Mouse (Mus musculus): Measurements from ENCODE around the gene Fut7.

Gene Fut7

GRCm38 (mm10) chr2:25426721-25427191, 3.7 kb downstream of the Fut7 start:
- peak; percentile 59 for DNase-seq

GRCm38 (mm10) chr2:25427256-25427655, 4.2 kb downstream of the Fut7 start:
- no peak for DNase-seq

DNA sequence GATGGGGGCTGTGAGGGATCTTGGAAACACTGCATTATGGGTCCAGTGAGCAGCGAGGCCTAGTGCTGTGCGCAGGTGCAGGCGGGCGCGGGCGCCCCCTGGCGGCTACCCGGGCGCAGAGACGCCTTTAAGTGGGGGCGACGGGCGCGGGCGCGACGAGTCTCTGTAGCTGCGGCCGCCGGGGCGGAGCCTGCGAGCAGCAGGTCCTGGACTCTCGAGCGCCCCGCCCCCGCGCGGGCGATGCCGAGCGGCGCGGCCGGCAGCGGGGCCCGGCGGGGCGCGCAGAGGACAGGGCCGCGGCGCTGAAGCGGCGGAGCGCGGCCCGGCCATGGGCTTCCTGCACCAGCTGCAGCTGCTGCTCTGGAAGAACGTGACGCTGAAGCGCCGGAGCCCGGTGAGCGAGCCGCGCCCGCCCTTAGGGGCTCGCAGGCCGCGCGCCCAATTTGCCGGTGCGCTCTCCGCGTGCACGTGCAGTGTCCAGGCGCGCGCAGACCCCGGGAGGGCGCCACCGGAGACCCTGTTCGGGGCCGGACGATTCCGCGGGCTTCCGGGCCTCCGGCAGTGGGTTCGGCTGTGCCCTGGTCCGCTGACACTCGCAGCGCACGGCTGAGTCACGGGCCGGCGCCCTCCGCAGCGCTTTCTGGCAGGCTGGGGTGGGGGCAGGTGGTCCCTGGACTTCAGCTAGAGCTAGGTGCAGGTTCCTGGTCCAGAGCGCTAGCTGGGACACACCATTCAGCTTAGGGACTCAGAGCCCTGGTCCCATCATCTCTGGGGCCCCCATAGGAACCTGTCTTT, 5.6 kb downstream of the Fut7 start, which contains the start of gene Abca2:
Abca2 (plus strand) TSS at position 262 of the 795 bp plus-strand sequence.
- DNase-seq, result peak; percentile 97

GRCm38 (mm10) chr2:25429435-25430180, 6.5 kb downstream of the Fut7 start:
- DNase-seq, result no peak

- DNase-seq, result peak; percentile 79
Measured at GRCm38 (mm10) chr2:25430395-25431233, 7.5 kb downstream of the Fut7 start.

DNA sequence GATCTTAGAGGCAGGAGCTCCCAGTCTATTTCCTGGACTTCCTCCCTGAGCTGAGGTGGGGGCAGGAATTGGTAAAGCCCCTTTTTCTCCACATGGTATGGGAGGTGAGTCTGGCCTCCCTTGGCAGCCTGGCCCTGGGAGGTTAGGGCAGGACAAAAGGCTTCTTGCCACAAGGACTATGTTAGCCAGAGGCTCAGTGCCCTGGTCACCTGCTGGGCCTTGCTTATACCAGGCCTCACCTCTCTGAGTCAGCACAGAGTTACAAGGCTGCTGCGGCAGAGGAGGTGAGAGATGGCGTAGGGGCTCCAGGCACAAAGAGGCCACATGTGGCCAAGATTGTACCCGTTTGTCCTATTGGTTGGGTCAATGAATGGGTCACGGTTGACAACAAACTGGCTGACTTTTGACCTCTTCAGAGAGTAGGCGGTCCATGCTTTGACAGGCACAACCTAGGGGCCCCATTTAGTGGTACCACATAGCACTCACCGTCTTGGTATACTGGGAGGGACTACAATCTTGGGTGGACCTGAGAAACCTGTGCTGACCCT, 8.3 kb downstream of the Fut7 start:
- DNase-seq, result no peak

- no peak for DNase-seq
Measured at GRCm38 (mm10) chr2:25432326-25433098, 9.4 kb downstream of the Fut7 start.

DNA sequence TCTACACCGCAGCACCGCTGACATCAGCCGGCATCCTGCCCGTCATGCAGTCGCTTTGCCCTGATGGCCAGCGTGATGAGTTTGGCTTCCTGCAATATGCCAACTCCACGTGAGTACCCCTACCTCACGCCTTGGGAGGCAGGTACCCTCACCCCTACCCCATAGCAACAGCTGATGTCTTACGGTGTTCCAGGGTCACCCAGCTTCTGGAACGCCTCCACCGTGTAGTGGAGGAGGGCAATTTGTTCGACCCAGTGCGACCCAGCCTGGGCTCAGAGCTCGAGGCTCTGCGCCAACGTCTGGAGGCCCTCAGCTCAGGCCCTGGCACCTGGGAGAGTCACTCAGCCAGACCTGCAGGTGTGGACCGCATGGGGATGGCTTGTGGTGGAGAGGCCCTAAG, 10.0 kb downstream of the Fut7 start:
- no peak for DNase-seq

DNA sequence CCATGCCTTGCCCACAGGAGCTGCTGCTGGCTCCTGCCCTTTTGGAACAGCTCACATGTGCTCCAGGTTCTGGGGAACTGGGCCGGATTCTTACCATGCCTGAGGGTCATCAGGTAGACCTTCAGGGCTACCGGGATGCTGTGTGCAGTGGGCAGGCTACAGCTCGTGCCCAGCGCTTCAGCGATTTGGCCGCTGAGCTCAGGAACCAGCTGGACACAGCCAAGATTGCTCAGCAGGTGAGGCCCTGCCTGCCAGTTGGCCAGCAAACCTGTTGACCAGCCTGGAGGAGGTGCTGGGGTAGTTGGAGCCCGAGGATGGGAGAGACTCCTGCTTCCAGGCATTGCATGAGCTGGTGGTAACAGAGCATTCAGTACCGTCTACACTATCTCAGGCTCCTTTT, 11.2 kb downstream of the Fut7 start:
- DNase-seq, result no peak

DNA sequence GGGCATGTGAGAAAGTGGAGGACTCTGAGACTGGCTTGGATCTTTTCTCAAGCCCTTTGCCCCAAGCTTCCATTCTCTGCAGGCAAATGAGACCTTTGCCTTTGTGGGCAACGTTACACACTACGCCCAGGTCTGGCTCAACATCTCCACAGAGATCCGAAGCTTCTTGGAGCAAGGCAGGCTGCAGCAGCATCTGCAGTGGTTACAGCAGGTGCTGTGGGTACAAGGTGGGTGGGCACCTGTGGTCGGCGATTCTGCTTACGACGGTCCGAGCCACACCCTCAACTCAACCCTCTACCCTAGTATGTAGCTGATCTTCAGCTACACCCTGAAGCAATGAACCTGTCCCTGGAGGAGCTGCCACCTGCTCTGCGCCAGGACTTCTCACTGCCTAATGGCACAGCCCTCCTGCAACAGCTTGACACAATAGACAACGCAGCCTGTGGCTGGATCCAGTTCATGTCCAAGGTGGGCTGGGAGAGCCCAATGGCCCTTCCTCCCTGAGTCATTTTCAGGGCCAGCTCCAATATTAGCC, 13.3 kb downstream of the Fut7 start:
- no peak for DNase-seq

DNA sequence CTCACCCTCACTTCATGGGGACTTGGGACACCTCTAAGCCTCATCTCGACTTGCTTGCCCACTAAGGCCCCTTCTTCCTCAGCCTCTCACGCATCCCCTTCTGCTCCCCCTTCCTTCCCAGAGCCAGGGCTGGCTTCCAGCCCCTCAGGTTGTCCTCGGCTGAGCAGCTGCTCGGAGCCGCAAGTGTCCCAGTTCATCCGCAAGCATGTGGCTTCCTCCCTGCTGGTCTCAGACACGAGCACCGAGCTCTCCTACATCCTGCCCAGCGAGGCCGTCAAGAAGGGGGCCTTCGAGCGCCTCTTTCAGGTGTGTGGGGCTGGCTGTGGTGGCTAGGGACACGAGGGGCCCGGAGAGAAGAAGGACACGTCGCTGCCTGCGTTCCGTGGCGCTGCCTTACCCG, 18.0 kb downstream of the Fut7 start:
- no peak for DNase-seq

DNA sequence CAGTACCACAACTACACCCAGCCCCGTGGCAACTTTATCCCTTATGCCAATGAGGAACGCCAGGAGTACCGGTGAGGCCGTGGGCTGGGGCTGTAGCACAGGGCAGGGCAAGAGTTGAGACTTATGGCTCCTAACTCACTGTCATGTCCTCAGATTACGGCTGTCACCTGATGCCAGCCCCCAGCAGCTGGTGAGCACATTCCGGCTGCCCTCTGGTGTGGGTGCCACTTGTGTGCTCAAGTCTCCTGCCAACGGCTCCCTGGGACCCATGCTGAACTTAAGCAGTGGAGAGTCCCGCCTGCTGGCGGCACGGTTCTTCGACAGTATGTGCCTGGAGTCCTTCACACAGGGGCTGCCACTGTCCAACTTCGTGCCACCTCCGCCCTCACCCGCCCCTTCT, 19.6 kb downstream of the Fut7 start:
- no peak for DNase-seq

- DNase-seq, result no peak
Measured at GRCm38 (mm10) chr2:25450853-25451647, 28.0 kb downstream of the Fut7 start.

DNA sequence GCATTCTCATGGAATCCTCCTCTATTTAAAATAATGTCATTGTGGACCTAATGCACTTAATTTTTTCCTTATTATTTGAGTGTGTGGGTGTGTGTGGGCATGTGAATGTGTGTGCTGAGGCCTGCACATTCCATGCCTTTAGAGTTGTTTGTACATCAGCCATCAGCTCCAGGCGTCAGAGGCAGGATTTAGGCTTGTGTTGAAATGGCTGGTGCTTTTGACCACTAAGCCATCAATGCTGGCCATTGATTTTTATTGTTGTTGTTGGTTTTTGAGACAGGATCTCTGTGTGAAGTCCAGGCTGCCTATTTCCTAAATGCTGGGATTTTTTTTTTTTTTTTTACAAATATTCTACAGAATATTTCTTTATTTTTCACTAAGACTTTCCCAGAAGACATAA, 29.9 kb downstream of the Fut7 start:
- no peak for DNase-seq

DNA sequence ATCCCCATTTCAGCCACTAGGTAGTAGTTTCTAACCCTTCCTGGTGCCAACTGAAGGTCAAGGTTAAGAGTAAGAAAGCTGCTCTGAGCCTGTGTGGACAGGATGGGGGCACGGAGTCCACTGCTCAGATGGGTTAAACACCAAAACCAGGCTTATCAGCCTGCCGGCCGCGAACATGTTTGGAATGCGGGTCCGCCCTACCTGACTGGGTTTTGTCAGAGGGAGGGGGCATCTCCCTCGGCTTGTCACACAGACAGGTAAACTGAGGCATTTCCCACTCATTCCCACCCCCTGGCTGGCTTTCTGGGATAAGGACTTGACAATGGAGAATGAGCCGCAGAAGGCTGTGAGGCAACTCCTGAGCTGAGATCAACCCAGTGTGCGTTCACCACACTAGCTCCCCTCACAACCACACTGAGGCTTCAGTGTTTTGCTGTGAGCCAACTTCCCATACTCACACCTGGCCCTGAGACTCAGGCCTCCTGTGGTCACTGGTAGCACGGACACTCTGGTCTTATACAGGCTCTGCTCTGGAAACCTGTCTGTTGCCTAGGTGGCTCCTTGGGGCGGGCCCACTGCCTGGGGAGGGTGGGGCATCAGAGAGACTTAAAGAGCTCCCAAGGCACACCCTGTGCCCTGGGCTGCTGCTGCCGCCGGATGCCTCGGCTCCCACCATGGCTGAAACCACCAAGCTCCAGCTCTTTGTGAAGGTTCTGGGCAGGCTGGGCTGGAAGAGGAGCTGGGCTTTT, 33.3 kb downstream of the Fut7 start, which contains the start of gene Clic3:
Clic3 (plus strand) TSS at position 634 of the 749 bp plus-strand sequence.
- no peak for DNase-seq

DNA sequence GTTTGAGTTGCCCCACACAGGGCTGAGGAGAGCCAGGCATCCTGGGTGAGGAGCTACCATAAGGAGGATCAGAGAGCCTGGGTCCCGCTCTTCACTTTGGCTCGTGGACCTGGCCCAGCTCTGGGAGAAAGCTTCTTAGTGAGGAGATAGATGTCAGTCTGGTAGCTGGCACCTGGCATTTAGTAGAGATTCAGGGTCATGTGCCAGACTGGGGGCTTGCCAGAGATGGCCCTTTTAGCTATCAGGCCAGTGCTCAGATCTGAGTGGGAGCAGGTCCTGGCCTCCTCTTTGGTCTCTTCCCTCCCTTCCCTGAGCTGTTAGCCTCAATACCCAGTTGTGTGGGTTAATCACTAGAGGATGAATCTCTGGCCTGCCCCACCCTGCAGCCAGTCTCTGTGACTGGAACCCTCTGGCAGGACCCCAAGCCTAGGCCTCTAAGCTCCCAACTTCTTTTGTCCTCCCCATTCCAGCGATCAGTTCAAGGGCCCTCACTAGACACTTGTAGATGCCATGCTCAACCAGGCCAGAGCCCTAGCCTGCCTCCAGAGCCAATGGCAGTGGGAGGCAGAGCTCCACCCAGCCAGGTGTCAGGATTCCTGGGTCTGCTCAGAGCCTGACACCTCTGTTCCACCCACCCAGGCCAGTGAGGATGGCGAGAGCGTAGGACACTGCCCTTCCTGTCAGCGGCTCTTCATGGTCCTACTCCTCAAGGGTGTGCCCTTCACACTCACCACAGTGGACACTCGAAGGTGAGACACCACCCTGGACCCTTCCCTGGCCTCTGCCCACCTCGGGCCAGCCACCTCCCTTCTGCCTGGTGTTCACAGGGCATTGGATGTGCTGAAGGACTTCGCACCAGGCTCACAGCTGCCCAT, 34.2 kb downstream of the Fut7 start:
- DNase-seq, result no peak

- no peak for DNase-seq
Measured at GRCm38 (mm10) chr2:25458911-25459310, 35.8 kb downstream of the Fut7 start.

DNA sequence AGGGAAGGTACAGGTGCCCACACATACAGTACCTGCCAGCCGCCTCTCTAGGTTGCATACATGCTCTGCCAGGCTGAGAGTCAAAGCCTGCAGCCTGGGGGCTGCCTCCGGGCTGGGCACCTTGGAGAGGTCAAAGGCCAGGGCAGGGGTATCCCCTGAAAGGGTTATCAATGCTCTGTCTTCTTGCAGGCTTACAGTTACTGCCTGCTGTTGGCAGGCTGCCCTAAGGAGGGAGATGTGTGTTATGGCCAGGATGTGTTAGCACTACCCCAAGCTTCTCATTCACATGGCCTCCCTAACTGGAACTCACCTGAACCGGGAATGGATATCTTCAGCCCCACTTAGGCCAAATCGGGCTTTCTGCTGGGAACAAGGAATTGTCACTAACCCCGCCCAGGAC, 37.1 kb downstream of the Fut7 start:
- no peak for DNase-seq

Measured in layer of hippocampus, adult 9-11 months (tissue).